Mouse (Mus musculus) left cerebral cortex, adult 11 months (tissue): ENCODE measurements around the gene Ikzf2.

Experiments used
- DNase-seq: peaks from one replicate; pipeline ENCODE4 v3.0.0; 2022; ENCODE audit warnings: low spot score

Gene Ikzf2

GRCm38 (mm10) chr1:69659779-69660178 lies 27.3 kb downstream of the Ikzf2 start:
- DNase-seq: no peak

GRCm38 (mm10) chr1:69658051-69658450 lies 29.0 kb downstream of the Ikzf2 start:
- DNase-seq: no peak

- DNase-seq: no peak
Measured at GRCm38 (mm10) chr1:69657455-69657854, 29.6 kb downstream of the Ikzf2 start.

- no peak for DNase-seq
Measured at GRCm38 (mm10) chr1:69656929-69657328, 30.1 kb downstream of the Ikzf2 start.

GRCm38 (mm10) chr1:69656047-69656782 lies 30.8 kb downstream of the Ikzf2 start:
- DNase-seq: no peak

- DNase-seq: no peak
Measured at GRCm38 (mm10) chr1:69655368-69655767, 31.7 kb downstream of the Ikzf2 start.

- DNase-seq: no peak
Measured at GRCm38 (mm10) chr1:69654955-69655354, 32.1 kb downstream of the Ikzf2 start.

GRCm38 (mm10) chr1:69653419-69653818 lies 33.6 kb downstream of the Ikzf2 start:
- DNase-seq: no peak

- DNase-seq: no peak
Measured at GRCm38 (mm10) chr1:69643138-69643537, 43.9 kb downstream of the Ikzf2 start.

GRCm38 (mm10) chr1:69641986-69642385 lies 45.1 kb downstream of the Ikzf2 start:
- no peak for DNase-seq

- DNase-seq: no peak
Measured at GRCm38 (mm10) chr1:69638321-69638720, 48.7 kb downstream of the Ikzf2 start.

- no peak for DNase-seq
Measured at GRCm38 (mm10) chr1:69637907-69638306, 49.1 kb downstream of the Ikzf2 start.

- no peak for DNase-seq
Measured at GRCm38 (mm10) chr1:69634259-69634658, 52.8 kb downstream of the Ikzf2 start.

GRCm38 (mm10) chr1:69630508-69630907 lies 56.5 kb downstream of the Ikzf2 start:
- no peak for DNase-seq

- DNase-seq: no peak
Measured at GRCm38 (mm10) chr1:69629513-69629912, 57.5 kb downstream of the Ikzf2 start.

GRCm38 (mm10) chr1:69612076-69612475 lies 75.0 kb downstream of the Ikzf2 start:
- DNase-seq: no peak

GRCm38 (mm10) chr1:69611204-69611725 lies 75.8 kb downstream of the Ikzf2 start:
- DNase-seq: no peak

- DNase-seq: no peak
Measured at GRCm38 (mm10) chr1:69610791-69611190, 76.3 kb downstream of the Ikzf2 start.

GRCm38 (mm10) chr1:69608846-69609245 lies 78.2 kb downstream of the Ikzf2 start:
- DNase-seq: no peak

- DNase-seq: no peak
Measured at GRCm38 (mm10) chr1:69606844-69607243, 80.2 kb downstream of the Ikzf2 start.

GRCm38 (mm10) chr1:69604213-69604612 lies 82.8 kb downstream of the Ikzf2 start:
- DNase-seq: no peak

GRCm38 (mm10) chr1:69600954-69601353 lies 86.1 kb downstream of the Ikzf2 start:
- no peak for DNase-seq

GRCm38 (mm10) chr1:69599074-69599772 lies 87.8 kb downstream of the Ikzf2 start:
- DNase-seq: no peak
